Mouse (Mus musculus) liver, adult 2 months (tissue): ENCODE measurements around the gene Il2. TPM values are rescaled to one million over a fixed set of nuclear protein-coding genes. Genes with fewer than 3 reads are reported as not detected.

Experiments used
- DNase-seq: peaks from one replicate; pipeline ENCODE4 v3.0.0-alpha.2; 2011; ENCODE audit warnings: low read depth, low spot score; ENCODE audit errors: extremely low read depth
- H3K27ac ChIP-seq: fragments of 200-500 bp; replicated peaks from 2 replicates; pipeline ENCODE4 v1.5.1; 2012; ENCODE audit warnings: low read depth, mild to moderate bottlenecking, control low read depth, inconsistent platforms, low read length; ENCODE audit not compliant: insufficient read depth
- H3K27me3 ChIP-seq: fragments of 200-500 bp; 2 replicates; pipeline ENCODE4 v1.6.1; 2012; ENCODE audit warnings: mild to moderate bottlenecking, moderate library complexity, low read length, inconsistent platforms; ENCODE audit not compliant: control insufficient read depth, insufficient read depth
- H3K36me3 ChIP-seq: fragments of 200-500 bp; 2 replicates; pipeline ENCODE4 v1.6.1; 2012; ENCODE audit warnings: low read length, inconsistent platforms; ENCODE audit not compliant: control insufficient read depth, insufficient read depth
- H3K4me1 ChIP-seq: fragments of 200-500 bp; 2 replicates; pipeline ENCODE4 v1.6.1; 2011; ENCODE audit warnings: low read length; ENCODE audit not compliant: control insufficient read depth, insufficient read depth
- H3K4me3 ChIP-seq: fragments of 200-500 bp; 2 replicates; pipeline ENCODE4 v1.5.1; 2011; ENCODE audit warnings: low read depth, mild to moderate bottlenecking, control low read depth, low read length, moderate library complexity; ENCODE audit not compliant: insufficient read depth
- H3K79me2 ChIP-seq: fragments of 200-500 bp; 2 replicates; pipeline ENCODE4 v1.6.1; 2012; ENCODE audit warnings: inconsistent platforms, mild to moderate bottlenecking, low read length, moderate library complexity; ENCODE audit not compliant: control insufficient read depth, insufficient read depth
- H3K9ac ChIP-seq: fragments of 200-500 bp; 2 replicates; pipeline ENCODE4 v1.6.1; 2012; ENCODE audit warnings: low read depth, mild to moderate bottlenecking, control low read depth, inconsistent platforms, low read length
- CTCF ChIP-seq: fragments of 200-500 bp; IDR thresholded peaks from 2 replicates; pipeline ENCODE4 v1.5.1; 2011; ENCODE audit warnings: low read depth, low read length, control low read depth
- POLR2A ChIP-seq: fragments of 200-500 bp; IDR thresholded peaks from 2 replicates; pipeline ENCODE4 v1.6.1; 2011; ENCODE audit warnings: low read length, control low read depth; ENCODE audit not compliant: insufficient read depth; ENCODE audit errors: extremely low read depth
- WGBS: fragments of 180-500 bp; shearing (Covaris S2); methylation state at CpG from one replicate; pipeline ENCODE4 v1.1.7; 2018; 5-methylcytosine and 5-hydroxymethylcytosine counted together
- polyA plus RNA-seq: library from polyadenylated mRNA; depleted of rRNA; stranded (reverse); fragments of >200 nt; gene quantifications from 2 replicates; pipeline ENCODE4 v1.2.3, GENCODE M21; 2012
- total RNA-seq: library from RNA; depleted of rRNA; stranded (reverse); fragments of >200 nt; gene quantifications from 2 replicates; pipeline ENCODE4 v1.2.3, GENCODE M21; 2014

Il2 gene
- total and polyA plus RNA-seq, 2 experiments: not detected

DNA sequence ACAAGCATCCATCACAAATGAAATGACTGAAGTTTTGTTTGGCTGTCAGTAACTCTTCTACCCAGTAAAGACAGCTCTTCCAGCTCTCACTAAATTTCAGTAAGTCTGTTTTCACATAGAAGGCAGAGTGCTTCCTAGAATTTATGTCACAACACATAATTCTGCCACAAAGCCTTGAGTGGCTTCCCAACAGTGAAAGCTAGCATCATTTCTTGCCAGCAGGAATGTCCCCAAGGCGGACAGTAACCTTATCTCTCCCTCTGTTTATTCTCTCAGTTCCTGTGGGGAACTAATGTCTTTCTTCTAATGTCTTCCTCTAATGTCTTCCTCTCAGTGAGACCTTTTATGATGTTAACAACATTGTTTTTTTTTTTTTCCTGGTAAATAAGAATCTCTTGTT, 19.2 kb upstream of the Il2 start:
- DNase-seq: no peak
- Histone ChIP-seq H3K4me3 (no peak overlapping the region), H3K27ac (no peak overlapping the region), H3K27me3 (no peaks in the 10 kb centered on the region), H3K36me3 (no peaks in the 10 kb centered on the region), H3K9ac (no peak overlapping the region), H3K79me2 (no peaks in the 10 kb centered on the region), H3K4me1 (no peaks in the 10 kb centered on the region)
- no peak for TF ChIP-seq CTCF
- no peak for TF ChIP-seq POLR2A
- 47% methylated on average over 1 of the region's 1 CpGs for WGBS

DNA sequence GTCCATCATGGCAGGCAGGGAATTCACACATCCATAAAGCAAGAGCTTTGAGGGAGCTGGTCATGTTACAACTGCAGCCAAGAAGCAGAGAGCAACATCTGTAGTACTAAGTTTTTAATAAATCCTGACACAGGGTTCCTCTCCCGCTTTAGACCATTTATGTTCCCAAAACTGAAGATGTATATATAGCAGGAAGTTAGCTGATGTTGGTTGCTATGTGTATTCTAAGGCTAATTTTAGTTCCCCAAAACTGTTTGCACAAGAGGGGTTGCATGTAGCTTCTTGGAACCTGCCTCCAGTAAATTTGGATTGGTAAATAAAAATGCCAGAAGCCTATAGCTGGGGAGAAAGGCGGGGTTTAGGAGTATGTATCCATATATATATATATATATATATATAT, 16.1 kb upstream of the Il2 start:
- no peaks in the 10 kb centered on the region for H3K36me3 ChIP-seq
- H3K9ac ChIP-seq: no peak overlapping the region
- H3K27me3 ChIP-seq: no peaks in the 10 kb centered on the region
- H3K79me2 ChIP-seq: no peaks in the 10 kb centered on the region
- no peak overlapping the region for H3K4me3 ChIP-seq
- DNase-seq: no peak
- TF ChIP-seq CTCF: no peak
- TF ChIP-seq POLR2A: no peak
- WGBS: 88% methylated on average over 2 of the region's 2 CpGs
- H3K27ac ChIP-seq: no peak overlapping the region
- H3K4me1 ChIP-seq: peaks cover 4% of the 10 kb centered on the region; the same call in 1 of the 2 replicates

DNA sequence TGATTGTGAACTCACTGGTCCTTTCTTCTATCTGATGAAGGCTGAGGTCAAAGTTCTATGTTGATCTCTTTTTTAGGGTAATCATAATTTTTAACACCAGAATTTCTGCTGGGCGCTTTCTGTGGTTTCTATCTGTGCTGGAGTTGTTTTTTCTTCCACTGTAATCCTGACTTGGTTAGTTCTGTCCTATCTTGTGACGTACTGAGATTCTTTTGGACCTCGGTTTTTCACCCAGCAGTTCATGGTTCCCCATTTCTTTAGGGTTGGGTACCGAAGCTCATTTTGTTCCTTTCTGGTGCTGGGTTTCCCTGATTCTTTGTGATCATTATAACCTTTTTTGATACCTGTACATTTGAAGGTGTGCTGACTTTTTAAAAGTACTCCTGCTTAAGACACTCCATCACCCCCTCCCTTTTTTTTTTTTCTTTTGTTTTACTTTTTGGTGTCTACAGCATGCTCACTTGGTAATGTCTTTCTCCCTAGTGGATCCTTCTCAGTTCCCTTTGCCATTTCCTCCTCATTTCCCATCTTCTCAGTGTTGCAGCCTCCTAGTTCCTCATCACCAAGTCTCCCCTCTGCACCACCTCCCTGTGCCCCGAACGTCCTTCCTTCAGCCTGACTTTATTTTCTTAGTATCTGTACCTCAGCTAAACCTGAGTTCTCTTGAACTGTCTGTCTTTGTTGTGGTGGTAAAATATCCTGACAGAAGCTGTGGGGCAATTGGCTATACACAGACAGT, 14.6 kb upstream of the Il2 start:
- Histone ChIP-seq H3K27me3 (no peaks in the 10 kb centered on the region), H3K27ac (no peak overlapping the region), H3K4me1 (peaks cover 4% of the 10 kb centered on the region; the same call in 1 of the 2 replicates), H3K4me3 (no peak overlapping the region), H3K36me3 (no peaks in the 10 kb centered on the region), H3K9ac (no peak overlapping the region), H3K79me2 (no peaks in the 10 kb centered on the region)
- 86% methylated on average over 6 of the region's 6 CpGs for WGBS
- peak; percentile 34 for DNase-seq
- TF ChIP-seq POLR2A (no peak), CTCF (no peak)

DNA sequence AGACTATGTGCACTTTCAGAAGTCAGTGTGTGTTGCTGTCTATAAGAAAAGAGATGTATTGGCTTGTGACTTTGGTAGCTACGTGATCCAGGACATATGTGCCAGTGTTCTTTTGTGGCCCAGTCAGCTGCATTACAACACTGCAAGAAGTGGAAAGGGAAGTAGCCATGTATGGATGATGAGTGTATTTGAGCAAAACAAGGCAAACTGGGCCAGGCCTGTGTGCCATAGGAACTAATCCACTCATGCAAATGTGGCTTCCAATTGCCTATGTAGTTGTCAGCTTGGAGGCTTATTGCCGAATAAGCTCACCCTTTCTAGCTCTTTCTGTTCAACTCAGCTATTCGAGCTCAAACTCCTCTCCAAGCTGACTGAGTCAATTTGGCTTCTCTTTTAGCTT, 13.4 kb upstream of the Il2 start:
- no peak overlapping the region for H3K4me3 ChIP-seq
- H3K27me3 ChIP-seq: no peaks in the 10 kb centered on the region
- H3K36me3 ChIP-seq: no peaks in the 10 kb centered on the region
- no peak overlapping the region for H3K27ac ChIP-seq
- H3K79me2 ChIP-seq: no peaks in the 10 kb centered on the region
- no peak for DNase-seq
- no peak overlapping the region for H3K9ac ChIP-seq
- no peak for TF ChIP-seq CTCF
- no peak for TF ChIP-seq POLR2A
- peaks cover 4% of the 10 kb centered on the region; the same call in 1 of the 2 replicates for H3K4me1 ChIP-seq
- 80% methylated on average over 3 of the region's 3 CpGs for WGBS

DNA sequence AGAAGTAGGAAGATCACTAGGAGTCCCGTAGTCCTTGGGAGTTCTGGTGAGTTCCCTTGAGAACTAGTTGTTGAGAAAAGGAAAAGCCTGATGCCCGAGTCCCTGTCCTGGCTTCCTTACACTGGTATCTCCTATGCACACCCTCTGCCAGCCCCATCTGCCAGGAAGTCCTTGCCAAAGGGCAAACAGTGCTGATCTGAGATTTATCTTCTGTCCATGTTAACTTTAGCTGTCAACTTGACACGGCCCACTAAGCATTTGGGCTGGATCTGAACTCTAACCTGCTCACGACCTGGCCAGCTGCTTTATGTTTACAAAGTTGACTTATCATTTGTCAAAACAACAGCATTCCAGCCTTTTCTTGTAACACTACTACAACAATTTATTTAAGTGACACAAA, 11.5 kb upstream of the Il2 start:
- H3K4me3 ChIP-seq: no peak overlapping the region
- 23% methylated on average over 4 of the region's 4 CpGs for WGBS
- H3K79me2 ChIP-seq: no peaks in the 10 kb centered on the region
- no peak overlapping the region for H3K9ac ChIP-seq
- TF ChIP-seq POLR2A (no peak), CTCF (no peak)
- no peaks in the 10 kb centered on the region for H3K27me3 ChIP-seq
- no peaks in the 10 kb centered on the region for H3K36me3 ChIP-seq
- H3K27ac ChIP-seq: no peak overlapping the region
- H3K4me1 ChIP-seq: peaks cover 4% of the 10 kb centered on the region; the same call in 1 of the 2 replicates
- peak; percentile 90 for DNase-seq

DNA sequence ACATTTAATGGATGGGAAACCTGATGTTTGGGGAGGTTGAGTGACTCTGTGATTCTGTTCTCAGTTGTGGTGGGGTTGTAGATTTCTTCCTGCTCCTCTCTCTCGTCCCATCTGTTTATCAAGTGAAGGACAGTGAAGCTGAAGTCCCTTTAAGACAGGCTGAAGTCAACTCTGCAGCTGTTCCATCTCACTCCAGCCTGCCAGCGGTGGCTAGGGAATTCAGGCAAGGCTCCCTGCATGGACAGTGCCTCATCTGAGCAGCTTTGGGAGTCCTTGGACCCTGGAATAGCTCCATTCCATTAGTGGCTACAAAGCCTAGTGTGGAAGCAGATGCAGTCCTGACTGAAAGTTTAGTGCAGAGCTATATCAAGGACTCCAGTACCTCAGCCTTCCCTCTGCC, 3.3 kb upstream of the Il2 start:
- DNase-seq: no peak
- 77% methylated on average over 2 of the region's 2 CpGs for WGBS
- Histone ChIP-seq H3K4me3 (no peak overlapping the region), H3K79me2 (no peaks in the 10 kb centered on the region), H3K4me1 (no peaks in the 10 kb centered on the region), H3K9ac (no peak overlapping the region), H3K27me3 (no peaks in the 10 kb centered on the region), H3K27ac (no peak overlapping the region), H3K36me3 (no peaks in the 10 kb centered on the region)
- TF ChIP-seq POLR2A: no peak
- TF ChIP-seq CTCF: no peak
